Mouse (Mus musculus): ENCODE measurements around the gene Ccdc107. TPM values are rescaled to one million over a fixed set of nuclear protein-coding genes. Genes with fewer than 3 reads are reported as not detected.

Gene Ccdc107
- polyA plus RNA-seq, 1 experiment from 2014 or later: 71.6 TPM

DNA sequence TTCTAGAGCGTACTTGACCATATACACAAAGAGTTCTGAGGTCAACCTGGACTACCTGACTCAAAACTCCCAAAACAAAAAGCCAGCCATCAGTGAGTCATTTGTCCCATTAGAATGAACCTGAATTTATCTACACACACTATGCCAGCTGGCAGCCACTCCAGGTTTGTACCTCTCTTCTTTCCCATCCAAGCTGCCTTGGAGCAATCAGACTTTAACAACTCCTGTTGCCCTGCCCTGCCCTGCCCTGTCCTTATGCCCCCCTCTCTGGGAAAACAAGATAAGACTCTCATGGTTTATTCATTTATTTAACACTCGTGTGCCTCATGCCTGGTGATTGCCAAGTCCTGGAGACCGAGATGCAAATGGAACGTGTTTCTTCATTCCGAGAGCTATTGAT lies 1.9 kb upstream of the Ccdc107 start:
- Histone ChIP-seq H3K9ac (no peak overlapping the region), H3K4me2 (replicated peaks) (no peak overlapping the region), H3K27ac (no peak overlapping the region), H3K36me3 (peaks cover 5% of the 10 kb centered on the region), H3K9me3 (no peaks in the 10 kb centered on the region), H3K4me3 (no peak overlapping the region), H3K27me3 (no peaks in the 10 kb centered on the region), H3K4me1 (peaks cover 15% of the 10 kb centered on the region)
- ATAC-seq (ENCODE audit: low FRiP score, low read depth): no peak
- 85% methylated on average over 5 of the region's 5 CpGs for WGBS

DNA sequence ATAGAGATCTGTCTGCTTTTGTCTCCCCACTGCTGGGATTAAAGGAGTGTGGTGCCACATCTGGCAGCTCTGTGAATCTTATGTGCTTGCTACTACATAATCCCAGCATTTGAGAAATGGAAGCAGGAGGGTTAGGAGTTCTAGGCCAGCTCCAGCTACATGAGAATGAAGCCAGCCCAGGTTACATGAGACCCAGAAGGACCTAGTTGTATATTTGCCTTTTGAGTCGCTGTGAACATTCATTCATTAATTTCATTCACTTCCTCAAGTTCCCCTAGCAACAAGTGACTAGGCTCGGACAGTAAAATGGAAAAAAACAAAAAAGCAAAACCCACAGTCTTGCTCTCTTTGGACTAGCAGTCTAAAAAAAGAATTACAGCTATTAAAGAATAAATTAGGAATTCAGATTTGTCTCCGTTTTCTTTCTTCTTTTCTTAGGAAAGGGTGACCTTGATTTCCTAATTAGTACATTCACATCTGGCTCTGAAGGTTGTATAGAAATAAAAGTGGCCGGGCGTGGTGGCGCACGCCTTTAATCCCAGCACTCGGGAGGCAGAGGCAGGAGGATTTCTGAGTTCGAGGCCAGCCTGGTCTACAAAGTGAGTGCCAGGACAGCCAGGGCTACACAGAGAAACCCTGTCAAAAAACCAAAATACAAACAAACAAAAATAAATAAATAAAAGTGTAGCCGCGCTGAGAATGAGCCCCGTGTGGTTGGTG lies 439 bp upstream of the Ccdc107 start:
- H3K4me2 ChIP-seq (replicated peaks): peak overlapping the region; percentile 74
- H3K27me3 ChIP-seq: no peaks in the 10 kb centered on the region
- peaks cover 15% of the 10 kb centered on the region for H3K4me1 ChIP-seq
- WGBS: 47% methylated on average over 12 of the region's 12 CpGs
- H3K9me3 ChIP-seq: no peaks in the 10 kb centered on the region
- H3K4me3 ChIP-seq: peak overlapping the region; percentile 76
- ATAC-seq (ENCODE audit: low FRiP score, low read depth): 0 out of 2 replicates have a peak, but pooled peaks have one; percentile 5
- H3K9ac ChIP-seq: no peak overlapping the region
- peaks cover 20% of the 10 kb centered on the region for H3K36me3 ChIP-seq
- peak overlapping the region; percentile 52; the same call in 1 of the 2 replicates for H3K27ac ChIP-seq

DNA sequence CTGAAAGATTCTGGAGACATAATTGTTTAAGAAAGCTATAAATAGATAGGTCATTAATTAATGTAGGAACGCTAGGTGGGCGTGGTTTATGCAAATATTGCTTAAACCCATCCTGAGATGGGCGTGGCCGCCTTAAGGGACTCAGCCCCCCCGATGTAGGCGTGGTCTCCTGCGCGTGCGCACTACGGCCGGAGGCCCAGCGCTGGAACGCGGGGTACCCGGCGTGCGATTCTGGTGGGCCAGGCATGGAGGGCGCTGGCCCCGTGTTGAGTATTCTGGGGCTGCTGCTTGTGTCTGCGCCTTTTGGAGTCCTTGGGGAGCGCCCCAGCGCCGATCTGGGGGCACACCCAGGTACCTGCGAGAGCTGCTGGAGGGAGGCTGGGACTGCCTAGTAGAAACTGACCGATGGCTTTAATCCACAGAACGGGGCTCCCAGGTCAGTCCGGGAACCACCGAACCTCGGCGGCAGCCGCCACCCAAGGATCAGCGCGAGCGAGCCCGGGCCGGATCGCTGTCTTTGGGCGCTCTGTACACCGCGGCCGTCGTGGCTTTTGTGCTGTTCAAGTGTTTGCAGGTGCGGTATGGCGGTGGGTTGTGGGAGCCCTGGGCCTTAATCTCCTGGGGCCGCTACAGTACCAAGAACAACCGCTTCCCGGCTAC lies 616 bp downstream of the Ccdc107 start:
- Histone ChIP-seq H3K27ac (peak overlapping the region; percentile 92), H3K36me3 (peaks cover 26% of the 10 kb centered on the region), H3K9ac (peak overlapping the region; percentile 85), H3K4me2 (replicated peaks) (peak overlapping the region; percentile 74), H3K4me3 (peak overlapping the region; percentile 76), H3K27me3 (no peaks in the 10 kb centered on the region), H3K9me3 (no peaks in the 10 kb centered on the region), H3K4me1 (peaks cover 26% of the 10 kb centered on the region)
- peak; percentile 90 for ATAC-seq (ENCODE audit: low FRiP score, low read depth)
- WGBS: under 1% methylated on average over 47 of the region's 47 CpGs

GRCm38 (mm10) chr4:43493846-43494240 lies 1.1 kb downstream of the Ccdc107 start:
- peaks cover 31% of the 10 kb centered on the region for H3K4me1 ChIP-seq
- no peaks in the 10 kb centered on the region for H3K27me3 ChIP-seq
- H3K9me3 ChIP-seq: no peaks in the 10 kb centered on the region
- no peak for ATAC-seq (ENCODE audit: low FRiP score, low read depth)
- peak overlapping the region; percentile 92 for H3K27ac ChIP-seq
- peak overlapping the region; percentile 76 for H3K4me3 ChIP-seq
- peak overlapping the region; percentile 74 for H3K4me2 ChIP-seq (replicated peaks)
- peak overlapping the region; percentile 85 for H3K9ac ChIP-seq
- WGBS: 2% methylated on average over 9 of the region's 9 CpGs
- peaks cover 26% of the 10 kb centered on the region for H3K36me3 ChIP-seq

DNA sequence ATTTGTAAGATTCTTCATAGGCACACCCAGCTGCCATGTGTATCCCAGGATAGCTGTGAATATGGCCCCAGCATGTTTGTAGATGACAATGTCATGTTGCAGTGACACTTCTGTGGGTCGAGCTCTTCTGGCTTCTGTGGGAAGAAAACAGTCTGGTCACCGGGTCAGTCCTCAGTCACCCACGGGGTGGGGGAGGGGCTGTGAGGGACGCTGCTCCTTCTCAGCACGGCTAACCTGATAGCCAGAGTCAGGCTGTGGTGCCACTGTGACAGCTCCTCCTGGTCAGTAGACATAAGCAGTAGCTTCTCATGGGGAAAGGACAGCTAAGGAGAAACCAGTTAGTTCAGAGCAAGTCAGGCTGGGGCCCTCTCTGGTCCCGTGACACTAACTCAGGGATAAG lies 3.9 kb downstream of the Ccdc107 start:
- Histone ChIP-seq H3K36me3 (peaks cover 26% of the 10 kb centered on the region), H3K4me3 (no peak overlapping the region)
- ATAC-seq (ENCODE audit: low FRiP score, low read depth): no peak

DNA sequence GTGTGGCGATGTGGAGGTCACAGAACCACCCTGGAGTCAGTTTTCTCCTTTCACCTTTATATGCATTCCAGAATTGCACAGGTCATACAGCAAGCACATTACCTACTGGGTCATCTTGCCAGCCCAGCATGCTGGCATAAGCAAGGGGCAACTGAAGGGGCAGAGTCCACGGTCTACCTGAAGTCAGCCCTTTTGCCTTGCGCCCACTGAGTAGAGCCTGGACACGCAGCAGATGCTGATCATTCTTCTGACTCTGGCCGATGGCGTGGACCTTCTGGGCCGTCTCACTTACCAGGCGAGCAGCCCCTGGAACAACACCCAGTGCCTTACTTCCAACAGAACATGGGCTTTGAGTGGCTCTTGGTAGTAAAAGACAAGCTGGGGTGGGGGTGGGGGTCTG lies 4.7 kb downstream of the Ccdc107 start:
- Histone ChIP-seq H3K36me3 (peaks cover 26% of the 10 kb centered on the region), H3K4me2 (replicated peaks) (peak overlapping the region; percentile 79), H3K27me3 (no peaks in the 10 kb centered on the region), H3K4me3 (0 out of 2 replicates have a peak overlapping the region, but pooled peaks have one; percentile 65), H3K9ac (peak overlapping the region; percentile 74; the same call in 1 of the 2 replicates), H3K9me3 (no peaks in the 10 kb centered on the region), H3K27ac (no peak overlapping the region), H3K4me1 (peaks cover 42% of the 10 kb centered on the region)
- no peak for ATAC-seq (ENCODE audit: low FRiP score, low read depth)
- 92% methylated on average over 8 of the region's 8 CpGs for WGBS

More for the DNA sequence above, 3.9 kb downstream of the Ccdc107 start:
- Histone ChIP-seq H3K9ac (no peak overlapping the region), H3K4me2 (replicated peaks) (no peak overlapping the region), H3K27ac (no peak overlapping the region), H3K9me3 (no peaks in the 10 kb centered on the region), H3K27me3 (no peaks in the 10 kb centered on the region), H3K4me1 (peaks cover 39% of the 10 kb centered on the region)
- 72% methylated on average over 6 of the region's 6 CpGs for WGBS

- H3K4me1 ChIP-seq: peaks cover 42% of the 10 kb centered on the region
- H3K9me3 ChIP-seq: no peaks in the 10 kb centered on the region
- peak overlapping the region; percentile 74; the same call in 1 of the 2 replicates for H3K9ac ChIP-seq
- H3K27ac ChIP-seq: no peak overlapping the region
- no peaks in the 10 kb centered on the region for H3K27me3 ChIP-seq
- ATAC-seq (ENCODE audit: low FRiP score, low read depth): no peak
- H3K36me3 ChIP-seq: peaks cover 26% of the 10 kb centered on the region
- peak overlapping the region; percentile 65 for H3K4me3 ChIP-seq
- H3K4me2 ChIP-seq (replicated peaks): peak overlapping the region; percentile 79
- 76% methylated on average over 4 of the region's 4 CpGs for whole genome bisulfite sequencing
These were observed 5.2 kb downstream of the Ccdc107 start for GRCm38 (mm10) chr4:43497946-43498345.

DNA sequence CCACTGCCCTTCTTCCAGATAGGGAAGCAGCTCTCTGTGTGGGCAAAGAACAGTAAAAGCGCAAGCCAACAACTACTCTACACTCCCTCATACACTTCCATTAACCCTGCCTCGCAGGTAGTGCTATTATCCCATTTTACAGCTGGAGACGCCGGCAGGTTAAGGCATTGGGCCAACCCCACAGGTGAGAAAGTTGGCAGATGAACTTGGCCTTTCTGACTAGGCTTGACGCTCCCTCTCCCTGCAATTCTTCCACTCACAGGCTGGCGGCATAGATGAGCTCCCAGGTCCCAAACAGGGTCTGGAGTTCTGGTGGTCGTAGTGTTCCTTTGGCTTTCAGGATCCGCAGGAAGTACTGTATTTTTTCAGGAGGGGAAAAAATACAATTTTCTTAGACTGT lies 6.3 kb downstream of the Ccdc107 start:
- Histone ChIP-seq H3K9me3 (no peaks in the 10 kb centered on the region), H3K27ac (no peak overlapping the region), H3K9ac (peak overlapping the region; percentile 74), H3K4me1 (peaks cover 40% of the 10 kb centered on the region), H3K4me3 (peak overlapping the region; percentile 65), H3K4me2 (replicated peaks) (peak overlapping the region; percentile 79), H3K27me3 (no peaks in the 10 kb centered on the region), H3K36me3 (peaks cover 26% of the 10 kb centered on the region)
- ATAC-seq (ENCODE audit: low FRiP score, low read depth): peak; percentile 54; the same call in 1 of the 2 replicates
- 12% methylated on average over 8 of the region's 8 CpGs for WGBS

DNA sequence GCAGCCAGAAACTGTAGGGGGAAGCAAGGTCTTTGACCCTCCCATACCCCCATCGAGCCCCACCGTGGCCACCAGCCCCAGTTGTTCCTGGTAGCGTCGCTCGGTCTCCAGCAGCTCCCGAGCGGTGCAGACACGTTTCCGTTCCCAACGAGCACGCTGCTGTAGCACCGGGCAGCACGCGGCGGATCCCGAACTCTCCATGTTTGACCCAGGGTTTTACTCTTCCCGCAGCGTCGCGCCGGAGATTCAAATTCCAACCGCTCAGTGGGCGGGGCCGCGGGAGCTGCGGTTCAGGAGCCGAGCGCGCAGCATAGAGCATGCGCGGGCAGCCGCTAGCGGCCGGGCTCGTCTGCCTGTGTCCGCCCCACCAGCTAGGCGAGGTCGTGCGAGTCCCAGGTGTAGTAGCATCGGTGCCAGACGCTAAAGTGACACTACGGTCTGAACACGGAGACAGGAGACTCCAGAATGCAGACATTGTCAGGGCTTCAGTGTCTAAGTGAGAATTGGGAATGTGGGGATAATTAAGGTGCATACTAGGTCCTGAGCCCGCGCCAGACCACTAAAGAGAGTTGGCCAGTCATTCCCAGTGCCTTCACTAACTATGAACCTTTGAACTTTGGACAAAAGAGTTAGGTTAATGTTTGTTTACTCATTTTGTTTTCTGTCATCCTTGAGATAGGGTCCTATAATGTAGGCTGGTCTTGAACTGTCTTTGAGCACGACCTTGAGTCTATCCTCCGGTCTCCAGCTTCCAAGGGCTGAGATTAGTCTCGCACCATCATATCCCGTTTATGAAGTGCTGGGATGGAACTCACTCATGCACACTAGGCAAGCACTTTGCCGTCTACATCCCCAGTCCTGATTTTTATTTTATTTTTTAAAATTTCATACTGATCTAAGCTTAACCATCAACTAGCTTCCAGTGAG lies 7.0 kb downstream of the Ccdc107 start, which contains the start of gene Arhgef39:
Gene Arhgef39, minus strand, starts transcription at position 289 of the 927 bp plus-strand sequence.
- H3K4me3 ChIP-seq: peak within 1 kb of the TSS; percentile 65
- ATAC-seq (ENCODE audit: low FRiP score, low read depth): peak; percentile 83
- peak within 1 kb of the TSS; percentile 79 for H3K4me2 ChIP-seq (replicated peaks)
- H3K27me3 ChIP-seq: no peaks in the 10 kb centered on the region
- peaks cover 33% of the 10 kb centered on the region for H3K4me1 ChIP-seq
- 7% methylated on average over 50 of the region's 50 CpGs for WGBS
- no peaks in the 10 kb centered on the region for H3K9me3 ChIP-seq
- peak within 1 kb of the TSS; percentile 74 for H3K9ac ChIP-seq
- H3K36me3 ChIP-seq: peaks cover 26% of the 10 kb centered on the region
- no peak within 1 kb of the TSS for H3K27ac ChIP-seq

DNA sequence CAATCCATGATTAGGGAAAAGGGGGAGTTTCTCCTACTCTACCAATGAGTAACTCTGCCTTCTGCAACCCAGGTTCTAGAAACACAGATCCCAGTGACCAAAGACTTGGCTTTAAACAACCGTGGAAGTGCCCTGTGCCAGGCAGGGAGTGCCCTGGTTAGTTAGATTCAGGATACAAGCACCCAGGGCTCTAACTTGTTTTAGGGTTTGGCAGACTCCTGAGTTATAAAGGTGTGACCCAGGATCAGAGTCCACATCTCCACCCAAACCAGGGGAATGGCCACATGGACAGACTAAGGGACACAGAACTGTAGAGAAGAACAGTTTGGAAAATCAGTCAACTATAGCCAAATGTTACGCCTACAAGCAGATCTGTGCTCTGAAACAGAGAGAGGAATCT lies 10.3 kb downstream of the Ccdc107 start:
- Histone ChIP-seq H3K9ac (no peak overlapping the region), H3K4me2 (replicated peaks) (no peak overlapping the region), H3K4me1 (peaks cover 34% of the 10 kb centered on the region), H3K4me3 (no peak overlapping the region), H3K27ac (no peak overlapping the region), H3K27me3 (peaks cover 12% of the 10 kb centered on the region; the same call in 1 of the 2 replicates), H3K9me3 (no peaks in the 10 kb centered on the region), H3K36me3 (no peaks in the 10 kb centered on the region)
- ATAC-seq (ENCODE audit: low FRiP score, low read depth): no peak
- 67% methylated on average over 2 of the region's 2 CpGs for WGBS

GRCm38 (mm10) chr4:43503506-43503905 lies 10.8 kb downstream of the Ccdc107 start:
- H3K4me2 ChIP-seq (replicated peaks): no peak overlapping the region
- H3K36me3 ChIP-seq: no peaks in the 10 kb centered on the region
- no peak for ATAC-seq (ENCODE audit: low FRiP score, low read depth)
- 76% methylated on average over 6 of the region's 6 CpGs for WGBS
- H3K27ac ChIP-seq: no peak overlapping the region
- no peak overlapping the region for H3K9ac ChIP-seq
- H3K4me1 ChIP-seq: peaks cover 34% of the 10 kb centered on the region
- peaks cover 12% of the 10 kb centered on the region; the same call in 1 of the 2 replicates for H3K27me3 ChIP-seq
- no peaks in the 10 kb centered on the region for H3K9me3 ChIP-seq
- no peak overlapping the region for H3K4me3 ChIP-seq
